Mouse (Mus musculus) myocyte (in vitro differentiated cells): Measurements from ENCODE around the gene Dysf.

Source experiments
- CEBPB ChIP-seq: IDR thresholded peaks from 2 replicates; pipeline ENCODE4 v1.6.1; 2011; ENCODE audit warnings: mild to moderate bottlenecking, moderate library complexity; ENCODE audit not compliant: poor library complexity, insufficient read depth, severe bottlenecking
- MYOG ChIP-seq, 3 experiments: IDR thresholded peaks; one replicate each; pipeline ENCODE4 v1.6.1; 2011; ENCODE audit warnings: control low read depth in 2 of 3, low read depth in 2 of 3, mild to moderate bottlenecking in 2 of 3; ENCODE audit not compliant: insufficient read length in 2 of 3, control insufficient read depth in 1 of 3, insufficient read depth in 1 of 3
- POLR2A ChIP-seq: IDR thresholded peaks from one replicate; pipeline ENCODE4 v1.6.1; 2011; ENCODE audit warnings: low read depth, mild to moderate bottlenecking, control low read depth, moderate library complexity; ENCODE audit not compliant: insufficient read length
- POLR2AphosphoS2 ChIP-seq: IDR thresholded peaks from one replicate; pipeline ENCODE4 v1.6.1; 2011; ENCODE audit warnings: low read depth, control low read depth; ENCODE audit not compliant: insufficient read length
- TCF12 ChIP-seq: IDR thresholded peaks from one replicate; pipeline ENCODE4 v1.6.1; 2011; ENCODE audit warnings: mild to moderate bottlenecking, control low read depth; ENCODE audit not compliant: poor library complexity, insufficient read depth, severe bottlenecking
- USF1 ChIP-seq: IDR thresholded peaks from one replicate; pipeline ENCODE4 v1.6.1; 2011; ENCODE audit warnings: low read depth, mild to moderate bottlenecking, control low read depth, moderate library complexity

DNA sequence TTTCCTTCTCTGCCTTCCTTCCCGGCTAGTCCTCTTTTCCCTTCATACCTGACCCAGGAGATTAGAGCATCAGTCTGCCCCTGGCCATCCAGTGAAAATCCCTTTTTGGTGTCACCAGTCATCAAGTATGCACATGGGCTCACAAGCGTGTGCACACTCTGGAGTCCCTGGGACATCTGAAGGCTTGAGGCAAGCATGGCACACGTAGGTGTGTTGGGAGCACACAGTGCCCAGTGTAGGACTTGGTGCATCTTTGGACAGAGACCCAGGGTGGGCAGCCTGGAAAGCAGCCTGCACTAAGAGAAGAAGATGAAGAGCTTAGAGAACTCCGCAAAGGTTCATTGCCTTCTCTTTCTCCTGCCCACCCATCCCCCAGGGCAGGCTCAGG, 1.5 kb downstream of the Dysf start:
- no peak for TF ChIP-seq POLR2A
- TF ChIP-seq POLR2AphosphoS2: no peak
- TF ChIP-seq TCF12: no peak
- TF ChIP-seq MYOG (IDR thresholded peaks at IDR 0.05; ENCODE audit: control insufficient read depth in 1 of 3, insufficient read depth in 1 of 3, insufficient read length in 2 of 3, low read depth in 2 of 3): no peak
- no peak for TF ChIP-seq CEBPB
- no peak for TF ChIP-seq USF1
